Mouse (Mus musculus) MEL (cell line): Measurements from ENCODE around the gene Zmym6. TPM values are rescaled to one million over a fixed set of nuclear protein-coding genes. Genes with fewer than 3 reads are reported as not detected.

ENCODE experiments used
- DNase-seq: peaks from one replicate; pipeline ENCODE4 v3.0.0; 2011; ENCODE audit warnings: low read depth, low spot score
- H3K27ac ChIP-seq: 2 replicates; pipeline ENCODE4 v1.5.1; 2012; ENCODE audit warnings: low read depth, mild to moderate bottlenecking, control low read depth, low read length, moderate library complexity; ENCODE audit not compliant: control insufficient read depth
- H3K27me3 ChIP-seq, 2 experiments: fragments of 150-350 bp in 1 of 2; sonication (generic) in 1 of 2; 2 replicates each; pipeline ENCODE4 v1.6.1; 2012; ENCODE audit warnings: low read length in 2 of 2, mild to moderate bottlenecking in 2 of 2, improper control_type of control experiment in 1 of 2, moderate library complexity in 1 of 2; ENCODE audit not compliant: insufficient read depth in 2 of 2, control insufficient read depth in 1 of 2
- H3K36me3 ChIP-seq, 2 experiments: 2 replicates each; pipeline ENCODE4 v1.6.1; 2012 to 2014; ENCODE audit warnings: low read length in 2 of 2, improper control_type of control experiment in 1 of 2, inconsistent platforms in 1 of 2, mild to moderate bottlenecking in 1 of 2; ENCODE audit not compliant: insufficient read depth in 2 of 2, control insufficient read depth in 1 of 2
- H3K4me1 ChIP-seq, 2 experiments: fragments of 150-350 bp in 1 of 2; sonication (generic) in 1 of 2; 2 replicates each; pipeline ENCODE4 v1.6.1; 2012; ENCODE audit warnings: low read length in 2 of 2, improper control_type of control experiment in 1 of 2, mild to moderate bottlenecking in 1 of 2; ENCODE audit not compliant: insufficient read depth in 2 of 2, control insufficient read depth in 1 of 2
- H3K4me3 ChIP-seq, 2 experiments: fragments of 150-350 bp in 1 of 2; sonication (generic) in 1 of 2; 2 replicates each; pipeline ENCODE4 v1.5.1; 2012; ENCODE audit warnings: low read depth in 2 of 2, low read length in 2 of 2, mild to moderate bottlenecking in 2 of 2, moderate library complexity in 2 of 2, control low read depth in 1 of 2, improper control_type of control experiment in 1 of 2; ENCODE audit not compliant: control insufficient read depth in 1 of 2, insufficient read depth in 1 of 2
- H3K79me2 ChIP-seq: 2 replicates; pipeline ENCODE4 v1.6.1; 2012; ENCODE audit warnings: mild to moderate bottlenecking, low read length, moderate library complexity; ENCODE audit not compliant: control insufficient read depth, poor library complexity, insufficient read depth
- H3K9ac ChIP-seq: 2 replicates; pipeline ENCODE4 v1.6.1; 2012; ENCODE audit warnings: low read depth, mild to moderate bottlenecking, control low read depth, low read length, moderate library complexity; ENCODE audit not compliant: control insufficient read depth, poor library complexity, severe bottlenecking
- H3K9me3 ChIP-seq: fragments of 150-350 bp; sonication (generic); replicated peaks from 2 replicates; pipeline ENCODE4 v1.6.1; 2012; ENCODE audit warnings: mild to moderate bottlenecking, low read length, improper control_type of control experiment, moderate library complexity; ENCODE audit not compliant: insufficient read depth
- BHLHE40 ChIP-seq: IDR thresholded peaks from 2 replicates; pipeline ENCODE4 v1.6.1; 2012; ENCODE audit warnings: low read depth, mild to moderate bottlenecking, inconsistent platforms, low read length, improper control_type of control experiment, borderline replicate concordance
- CHD2 ChIP-seq: IDR thresholded peaks from 2 replicates; pipeline ENCODE4 v1.6.1; 2011; ENCODE audit warnings: low read length, improper control_type of control experiment
- CTCF ChIP-seq, 3 experiments: IDR thresholded peaks in 2 of 3; conservative IDR thresholded peaks in 1 of 3; 2 replicates each; pipeline ENCODE4 v1.5.1; 2011 to 2012; ENCODE audit warnings: low read length in 3 of 3, low read depth in 2 of 3, mild to moderate bottlenecking in 2 of 3, improper control_type of control experiment in 1 of 3, inconsistent platforms in 1 of 3, mixed read lengths in 1 of 3, moderate library complexity in 1 of 3; ENCODE audit not compliant: control insufficient read depth in 1 of 3, insufficient read depth in 1 of 3, poor library complexity in 1 of 3, severe bottlenecking in 1 of 3
- E2F4 ChIP-seq: IDR thresholded peaks from 2 replicates; pipeline ENCODE4 v1.6.1; 2011; ENCODE audit warnings: low read depth, low read length, improper control_type of control experiment, borderline replicate concordance
- ELF1 ChIP-seq: IDR thresholded peaks from 2 replicates; pipeline ENCODE4 v1.6.1; 2014; ENCODE audit warnings: low read depth, mild to moderate bottlenecking, inconsistent platforms, low read length, improper control_type of control experiment, moderate library complexity
- ETS1 ChIP-seq: IDR thresholded peaks from 2 replicates; pipeline ENCODE4 v1.6.1; 2012; ENCODE audit warnings: low read depth, mild to moderate bottlenecking, inconsistent platforms, low read length, improper control_type of control experiment, moderate library complexity
- GABPA ChIP-seq: IDR thresholded peaks from 2 replicates; pipeline ENCODE4 v1.6.1; 2012; ENCODE audit warnings: low read depth, mild to moderate bottlenecking, inconsistent platforms, low read length, improper control_type of control experiment, moderate library complexity
- GATA1 ChIP-seq: IDR thresholded peaks from 2 replicates; pipeline ENCODE4 v1.6.1; 2011; ENCODE audit warnings: low read depth, low read length, improper control_type of control experiment
- HCFC1 ChIP-seq: IDR thresholded peaks from 2 replicates; pipeline ENCODE4 v1.6.1; 2012; ENCODE audit warnings: low read depth, mild to moderate bottlenecking, inconsistent platforms, low read length, improper control_type of control experiment, moderate library complexity
- JUND ChIP-seq: IDR thresholded peaks from 2 replicates; pipeline ENCODE4 v1.6.1; 2011; ENCODE audit warnings: low read depth, mild to moderate bottlenecking, improper control_type of control experiment, low read length
- KAT2A ChIP-seq: conservative IDR thresholded peaks from 2 replicates; pipeline ENCODE4 v1.6.1; 2012; ENCODE audit warnings: low read depth, low read length, improper control_type of control experiment, inconsistent platforms
- MAFK ChIP-seq: IDR thresholded peaks from 2 replicates; pipeline ENCODE4 v1.6.1; 2011; ENCODE audit warnings: low read depth, mild to moderate bottlenecking, low read length, improper control_type of control experiment, borderline replicate concordance
- MAX ChIP-seq: IDR thresholded peaks from 2 replicates; pipeline ENCODE4 v1.6.1; 2011; ENCODE audit warnings: low read length, improper control_type of control experiment
- MAZ ChIP-seq: IDR thresholded peaks from 2 replicates; pipeline ENCODE4 v1.6.1; 2012; ENCODE audit warnings: low read depth, mild to moderate bottlenecking, inconsistent platforms, low read length, improper control_type of control experiment
- MEF2A ChIP-seq: IDR thresholded peaks from 2 replicates; pipeline ENCODE4 v1.6.1; 2014; ENCODE audit warnings: low read depth, mild to moderate bottlenecking, inconsistent platforms, low read length, improper control_type of control experiment; ENCODE audit not compliant: poor library complexity, insufficient replicate concordance, severe bottlenecking; ENCODE audit errors: extremely low read depth
- MXI1 ChIP-seq: IDR thresholded peaks from 2 replicates; pipeline ENCODE4 v1.6.1; 2011; ENCODE audit warnings: mild to moderate bottlenecking, low read depth, low read length, improper control_type of control experiment
- MYC ChIP-seq: IDR thresholded peaks from 2 replicates; pipeline ENCODE4 v1.6.1; 2011; ENCODE audit warnings: low read depth, mild to moderate bottlenecking, low read length, improper control_type of control experiment, moderate library complexity
- NELFE ChIP-seq: IDR thresholded peaks from 2 replicates; pipeline ENCODE4 v1.6.1; 2011; ENCODE audit warnings: low read depth, low read length, improper control_type of control experiment
- NRF1 ChIP-seq: IDR thresholded peaks from 2 replicates; pipeline ENCODE4 v1.6.1; 2014; ENCODE audit warnings: low read depth, mild to moderate bottlenecking, inconsistent platforms, low read length, improper control_type of control experiment, moderate library complexity; ENCODE audit not compliant: poor library complexity, insufficient read depth, severe bottlenecking
- POLR2A ChIP-seq, 2 experiments: IDR thresholded peaks; 2 replicates each; pipeline ENCODE4 v1.6.1; 2011 to 2012; ENCODE audit warnings: low read length in 2 of 2, mild to moderate bottlenecking in 2 of 2, control low read depth in 1 of 2, improper control_type of control experiment in 1 of 2, low read depth in 1 of 2, moderate library complexity in 1 of 2; ENCODE audit not compliant: control insufficient read depth in 1 of 2, insufficient read depth in 1 of 2, poor library complexity in 1 of 2
- POLR2AphosphoS2 ChIP-seq: IDR thresholded peaks from 2 replicates; pipeline ENCODE4 v1.6.1; 2011; ENCODE audit warnings: low read length, improper control_type of control experiment
- SIN3A ChIP-seq: IDR thresholded peaks from 2 replicates; pipeline ENCODE4 v1.6.1; 2012; ENCODE audit warnings: low read length, improper control_type of control experiment, inconsistent platforms
- TBP ChIP-seq: IDR thresholded peaks from 2 replicates; pipeline ENCODE4 v1.8.0; 2011; ENCODE audit warnings: low read depth, low read length, improper control_type of control experiment
- UBTF ChIP-seq: IDR thresholded peaks from 2 replicates; pipeline ENCODE4 v1.6.1; 2012; ENCODE audit warnings: low read depth, mild to moderate bottlenecking, inconsistent platforms, low read length, improper control_type of control experiment, moderate library complexity, borderline replicate concordance; ENCODE audit not compliant: insufficient read depth
- USF1 ChIP-seq: IDR thresholded peaks from 2 replicates; pipeline ENCODE4 v1.6.1; 2014; ENCODE audit warnings: low read depth, mild to moderate bottlenecking, inconsistent platforms, low read length, improper control_type of control experiment, moderate library complexity
- USF2 ChIP-seq, 2 experiments: IDR thresholded peaks; 2 replicates each; pipeline ENCODE4 v1.6.1; 2011 to 2012; ENCODE audit warnings: improper control_type of control experiment in 2 of 2, low read length in 2 of 2, borderline replicate concordance in 1 of 2, inconsistent platforms in 1 of 2, low read depth in 1 of 2, mild to moderate bottlenecking in 1 of 2; ENCODE audit not compliant: insufficient read depth in 1 of 2
- ZKSCAN1 ChIP-seq: IDR thresholded peaks from 2 replicates; pipeline ENCODE4 v1.6.1; 2012; ENCODE audit warnings: low read depth, mild to moderate bottlenecking, inconsistent platforms, low read length, improper control_type of control experiment, moderate library complexity
- polyA plus RNA-seq, 2 experiments: library from polyadenylated mRNA; stranded (reverse) in 1 of 2; unstranded in 1 of 2; fragments of >175 nt in 1 of 2; fragments of >200 nt in 1 of 2; gene quantifications; 2 replicates each; pipeline versions ENCODE4 v1.2.1 to v1.2.4; 2012; ENCODE audit warnings: low replicate concordance in 2 of 2, low read depth in 1 of 2; ENCODE audit not compliant: insufficient read length in 2 of 2, insufficient read depth in 1 of 2, missing spikeins in 1 of 2
- total RNA-seq: library from RNA; depleted of rRNA; stranded (reverse); fragments of 300-350 nt; gene quantifications from 2 replicates; pipeline ENCODE4 v1.2.3, GENCODE M21; 2012

Gene Zmym6
- total and polyA plus RNA-seq, 3 experiments = not detected

DNA sequence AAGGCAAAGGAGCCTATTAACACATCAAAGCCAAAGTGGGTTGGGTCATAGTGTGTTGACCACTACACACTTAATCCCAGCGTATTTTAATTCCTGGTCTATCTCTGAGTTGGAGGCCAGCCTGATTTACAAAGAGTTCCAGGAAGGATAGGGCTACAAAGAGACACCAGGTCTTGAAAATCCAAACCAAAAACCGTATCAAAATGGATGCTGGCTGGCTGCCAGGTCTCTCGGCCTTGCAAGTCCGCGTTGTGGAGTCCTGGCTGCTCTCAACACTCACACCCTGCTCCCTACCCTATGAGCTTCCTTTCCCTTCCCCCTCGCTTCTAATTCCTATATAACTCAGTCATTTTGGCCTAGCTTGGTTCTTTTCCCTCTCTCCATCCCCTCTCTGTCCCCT is 61.3 kb downstream of the Zmym6 start:
- Histone ChIP-seq H3K27ac (no peak overlapping the region), H3K9ac (no peak overlapping the region), H3K9me3 (no peaks in the 10 kb centered on the region), H3K27me3 (no peaks in the 10 kb centered on the region), H3K4me1 (no peaks in the 10 kb centered on the region), H3K36me3 (no peaks in the 10 kb centered on the region), H3K4me3 (no peak overlapping the region), H3K79me2 (no peaks in the 10 kb centered on the region)
- TF ChIP-seq MAZ (no peak), GABPA (no peak), CTCF (IDR thresholded peaks at IDR 0.05 in 2 of 3, conservative IDR thresholded peaks at IDR 0.05 in 1 of 3; ENCODE audit: control insufficient read depth in 1 of 3, insufficient read depth in 1 of 3, low read depth in 2 of 3, low read length in 3 of 3, poor library complexity in 1 of 3, severe bottlenecking in 1 of 3) (no peak), GATA1 (no peak), SIN3A (no peak), HCFC1 (no peak), ELF1 (no peak), MEF2A (no peak)
- no peak for DNase-seq

DNA sequence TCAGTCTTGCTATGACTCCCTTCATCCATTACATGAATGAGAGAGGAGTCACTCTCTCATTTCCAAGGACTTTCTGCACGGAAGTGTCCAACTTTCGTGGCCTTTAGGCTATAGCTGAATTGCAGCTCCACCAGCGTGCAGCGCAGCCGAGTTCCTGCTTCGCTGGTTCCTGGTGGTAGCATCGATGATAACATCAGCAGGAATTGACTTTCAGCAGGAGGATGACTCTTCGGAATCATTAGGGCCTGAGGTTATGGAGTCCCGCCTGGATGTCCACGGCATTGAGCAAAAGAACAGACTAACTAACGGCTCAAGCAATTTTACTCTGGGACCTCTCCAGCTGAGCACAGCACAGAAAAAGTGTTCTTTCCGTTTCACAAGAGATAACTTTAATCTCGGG is 72.8 kb downstream of the Zmym6 start:
- H3K27me3 ChIP-seq = no peaks in the 10 kb centered on the region
- DNase-seq = no peak
- H3K9me3 ChIP-seq = no peaks in the 10 kb centered on the region
- H3K4me1 ChIP-seq = no peaks in the 10 kb centered on the region
- H3K9ac ChIP-seq = no peak overlapping the region
- H3K27ac ChIP-seq = no peak overlapping the region
- H3K79me2 ChIP-seq = no peaks in the 10 kb centered on the region
- TF ChIP-seq MAX (no peak), MYC (no peak), POLR2A (IDR thresholded peaks at IDR 0.05; ENCODE audit: control insufficient read depth in 1 of 2, insufficient read depth in 1 of 2, low read depth in 1 of 2, low read length in 2 of 2, poor library complexity in 1 of 2) (no peak), CHD2 (no peak), USF1 (no peak), E2F4 (no peak), MEF2A (no peak), SIN3A (no peak), UBTF (no peak)
- H3K4me3 ChIP-seq = no peak overlapping the region
- no peaks in the 10 kb centered on the region for H3K36me3 ChIP-seq

DNA sequence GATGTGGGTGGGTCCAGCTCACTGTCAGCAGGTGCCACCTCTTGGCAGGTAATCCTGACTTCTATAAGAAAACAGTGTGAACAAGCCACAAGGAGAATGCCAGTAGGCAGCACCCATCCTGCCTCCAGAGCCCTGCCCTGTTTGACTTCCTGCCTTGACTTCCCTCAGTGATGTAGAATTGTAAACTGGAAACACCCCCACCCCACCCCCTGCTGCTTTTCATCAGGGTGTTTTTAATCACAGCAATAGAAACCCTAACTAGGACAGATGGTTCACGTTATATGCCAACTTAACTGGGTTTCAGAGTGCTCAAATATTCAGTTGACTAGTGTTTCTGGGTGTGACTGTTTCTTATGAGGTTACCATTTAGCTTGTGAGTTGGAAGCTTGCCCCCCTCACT is 76.2 kb downstream of the Zmym6 start:
- no peaks in the 10 kb centered on the region for H3K36me3 ChIP-seq
- no peak overlapping the region for H3K27ac ChIP-seq
- no peaks in the 10 kb centered on the region for H3K4me1 ChIP-seq
- no peaks in the 10 kb centered on the region for H3K9me3 ChIP-seq
- no peak overlapping the region for H3K9ac ChIP-seq
- DNase-seq = no peak
- no peaks in the 10 kb centered on the region for H3K79me2 ChIP-seq
- H3K27me3 ChIP-seq = no peaks in the 10 kb centered on the region
- no peak overlapping the region for H3K4me3 ChIP-seq
- TF ChIP-seq POLR2A (IDR thresholded peaks at IDR 0.05; ENCODE audit: control insufficient read depth in 1 of 2, insufficient read depth in 1 of 2, low read depth in 1 of 2, low read length in 2 of 2, poor library complexity in 1 of 2) (no peak), KAT2A (no peak), POLR2AphosphoS2 (no peak), ZKSCAN1 (no peak), BHLHE40 (no peak), ETS1 (no peak), NRF1 (no peak), MXI1 (no peak), USF2 (IDR thresholded peaks at IDR 0.05; ENCODE audit: borderline replicate concordance in 1 of 2, insufficient read depth in 1 of 2, low read depth in 1 of 2, low read length in 2 of 2) (no peak), JUND (no peak), MYC (no peak), MAFK (no peak), TBP (no peak), HCFC1 (no peak), NELFE (no peak)
